Comparison of ENCODE assay signal across 8 mouse cellular contexts in genomic region chr15:82128398-82128797, GRCm38 (mm10). TPM values are rescaled to one million over a fixed set of nuclear protein-coding genes. Genes with fewer than 3 reads are reported as not detected.
DNase-seq lines count a peak whose midpoint lies in the region; TF ChIP-seq lines count a peak whose summit lies in the region.

No protein-coding gene starts in this region.

- DNase-seq in gastrocnemius, adult 18-20 months (ENCODE audit: low spot score), result peak; percentile 42
- no peak for DNase-seq in gastrocnemius, postnatal 10 days
- DNase-seq in thymus, postnatal 14 days, result peak; percentile 36
- DNase-seq in thymus, postnatal 10 days (ENCODE audit: low spot score in 2 of 2), result no peak
- DNase-seq in limb, embryonic 10.5 days (ENCODE audit: low spot score), result no peak
- no peak for DNase-seq in cerebellum, adult 11-12 months
- DNase-seq in left cerebral cortex, postnatal 4 days, result no peak

- no peaks in the 10 kb centered on the region for H3K9me3 ChIP-seq in limb, embryonic 10.5 days (replicated peaks)

- no peak for TF ChIP-seq POLR2A in olfactory bulb, adult 2 months (IDR thresholded peaks at IDR 0.05; ENCODE audit: insufficient read depth, low read depth, low read length)

- intact Hi-C loops in left cerebral cortex, postnatal 4 days (cut with DNase I), result loop anchor here (10.0 kb wide), 1 partner anchor 64 kb away; the partner anchor contains the start of gene Mei1

- peaks cover 17% of the 10 kb centered on the region for H3K4me1 ChIP-seq in limb, embryonic 10.5 days
- H3K4me1 ChIP-seq in olfactory bulb, adult 2 months (ENCODE audit: control insufficient read depth, insufficient read depth, low read length), result peaks cover 22% of the 10 kb centered on the region

- peaks cover 28% of the 10 kb centered on the region for H3K36me3 ChIP-seq in limb, embryonic 10.5 days

- no peak for TF ChIP-seq CTCF in olfactory bulb, adult 2 months (IDR thresholded peaks at IDR 0.05; ENCODE audit: insufficient read depth, low read depth, low read length)

- H3K27ac ChIP-seq in limb, embryonic 10.5 days, result peak overlapping the region; percentile 89
- 0 out of 2 replicates have a peak overlapping the region, but pooled peaks have one; percentile 12 for H3K27ac ChIP-seq in olfactory bulb, adult 2 months (ENCODE audit: insufficient read depth, low read depth, low read length)

- WGBS in limb, embryonic 10.5 days, result 3% methylated on average over 5 of the region's 5 CpGs
- WGBS in olfactory bulb, adult 2 months, result 2% methylated on average over 5 of the region's 5 CpGs

- peak overlapping the region; percentile 78 for H3K4me3 ChIP-seq in limb, embryonic 10.5 days
- peak overlapping the region; percentile 80 for H3K4me3 ChIP-seq in olfactory bulb, adult 2 months (ENCODE audit: insufficient read depth, low read depth, low read length)

- H3K27me3 ChIP-seq in limb, embryonic 10.5 days (ENCODE audit: low read depth, poor library complexity, severe bottlenecking), result no peaks in the 10 kb centered on the region

RNA-seq across cellular contexts. Expression of gene Ccdc134, which starts 0.7 kb away (rescaled TPM):
- total RNA-seq in gastrocnemius, adult 18-20 months (2021), result 10 to 100 TPM in 1 of 2 experiments, 1 to 10 TPM in 1; 8.8 to 10.1 TPM
- total RNA-seq in gastrocnemius, postnatal 10 days (2021), result 10 to 100 TPM; 31.0 to 33.5 TPM
- polyA plus RNA-seq in limb, embryonic 10.5 days (2016; fragmentation: Nextera tagmentation; extraction: Ambion mirVana), result 22.8 and 23.6 TPM in 2 replicates
- not detected in 2 replicates for polyA plus RNA-seq in olfactory bulb, adult 2 months (2012; ENCODE audit: insufficient read depth, insufficient read length, low replicate concordance, missing spikeins)
- total RNA-seq in left cerebral cortex, postnatal 4 days (2021), result 10 to 100 TPM; 11.3 to 12.4 TPM

RNA-seq across cellular contexts. Expression of gene Srebf2, which starts 18.6 kb away (rescaled TPM):
- total RNA-seq in gastrocnemius, adult 18-20 months (2021), result 10 to 100 TPM in 1 of 2 experiments, 1 to 10 TPM in 1; 9.9 to 12.9 TPM
- 10 to 100 TPM; 37.0 to 42.8 TPM for total RNA-seq in gastrocnemius, postnatal 10 days (2021)
- polyA plus RNA-seq in limb, embryonic 10.5 days (2016; fragmentation: Nextera tagmentation; extraction: Ambion mirVana), result 182 and 190 TPM in 2 replicates
- polyA plus RNA-seq in olfactory bulb, adult 2 months (2012; ENCODE audit: insufficient read depth, insufficient read length, low replicate concordance, missing spikeins), result 282 TPM in 1 of 2 replicates, not detected in the other
- 100 to 1,000 TPM; 233 to 234 TPM for total RNA-seq in left cerebral cortex, postnatal 4 days (2021)

RNA-seq across cellular contexts. Expression of gene Mei1, which starts 58.6 kb away (rescaled TPM):
- total RNA-seq in gastrocnemius, adult 18-20 months (2021), result under 1 TPM in 1 of 2 experiments, not detected in 1; 0.09 TPM
- under 1 TPM; 0.23 to 0.36 TPM for total RNA-seq in gastrocnemius, postnatal 10 days (2021)
- not detected in 2 replicates for polyA plus RNA-seq in limb, embryonic 10.5 days (2016; fragmentation: Nextera tagmentation; extraction: Ambion mirVana)
- polyA plus RNA-seq in olfactory bulb, adult 2 months (2012; ENCODE audit: insufficient read depth, insufficient read length, low replicate concordance, missing spikeins), result not detected in 2 replicates
- under 1 TPM in 1 of 2 experiments, not detected in 1; 0.10 TPM for total RNA-seq in left cerebral cortex, postnatal 4 days (2021)

Comparison
In these comparisons a context has a peak if more than half of its experiments do, and no peak if none do; other contexts are left out.
1. DNase-seq: peak in gastrocnemius, adult 18-20 months (single experiment) and thymus, postnatal 14 days (single experiment); none in gastrocnemius, postnatal 10 days (single experiment), thymus, postnatal 10 days (0 of 2), limb, embryonic 10.5 days (single experiment), cerebellum, adult 11-12 months (single experiment) and left cerebral cortex, postnatal 4 days (single experiment).
2. RNA of gene Srebf2, which starts 18.6 kb away (total RNA-seq): 233 to 234 TPM in left cerebral cortex, postnatal 4 days; 37.0 to 42.8 TPM in gastrocnemius, postnatal 10 days and 9.9 to 12.9 TPM in gastrocnemius, adult 18-20 months; every median in the first group is over 4 times any median in the second.